Mouse (Mus musculus): ENCODE results near the gene Tmub2. TPM values are rescaled to one million over a fixed set of nuclear protein-coding genes. Genes with fewer than 3 reads are reported as not detected.

The Tmub2 gene
- total RNA-seq, 2 experiments from 2014 or later: 15.7 to 18.9 TPM

DNA sequence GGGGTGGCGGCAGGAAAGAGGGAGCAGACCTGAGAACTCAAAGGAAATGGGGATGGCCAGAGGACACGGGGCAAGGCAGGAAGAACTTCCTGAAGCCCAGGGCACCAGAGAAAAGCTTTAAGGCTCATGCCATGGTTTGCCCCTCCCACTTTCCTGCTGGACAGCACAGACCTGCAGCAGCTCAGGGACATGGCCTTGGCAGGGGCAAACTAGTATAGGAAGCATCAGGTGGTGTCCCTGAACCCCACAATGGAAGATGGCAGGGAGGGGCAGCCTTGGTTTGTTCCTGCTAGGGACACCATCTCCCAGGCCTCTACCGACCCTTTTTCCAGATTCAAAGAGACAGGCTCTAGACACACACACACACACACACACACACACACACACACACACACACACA is 20.6 kb downstream of the Tmub2 start:
- peak; percentile 4 for DNase-seq

DNA sequence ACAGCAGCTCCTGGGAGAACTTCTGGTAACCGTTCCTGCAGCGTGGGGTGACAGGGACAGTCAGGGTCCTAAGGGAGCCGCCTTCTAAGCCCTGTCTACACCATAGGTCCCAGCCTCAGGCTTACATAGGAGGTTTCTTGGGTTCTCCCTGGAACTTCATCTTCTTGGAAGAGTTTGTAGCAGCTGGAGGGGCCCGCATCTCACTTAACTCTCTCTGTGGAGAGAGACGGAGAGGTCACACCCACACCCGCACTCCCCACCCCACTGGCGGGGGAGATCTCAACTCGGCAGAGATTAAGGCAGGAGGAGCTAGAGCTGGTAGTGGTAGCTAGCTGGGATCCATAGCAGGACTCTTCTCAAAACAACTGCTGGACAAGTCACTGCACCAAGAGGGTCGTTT is 23.4 kb downstream of the Tmub2 start:
- DNase-seq: peak; percentile 5

DNA sequence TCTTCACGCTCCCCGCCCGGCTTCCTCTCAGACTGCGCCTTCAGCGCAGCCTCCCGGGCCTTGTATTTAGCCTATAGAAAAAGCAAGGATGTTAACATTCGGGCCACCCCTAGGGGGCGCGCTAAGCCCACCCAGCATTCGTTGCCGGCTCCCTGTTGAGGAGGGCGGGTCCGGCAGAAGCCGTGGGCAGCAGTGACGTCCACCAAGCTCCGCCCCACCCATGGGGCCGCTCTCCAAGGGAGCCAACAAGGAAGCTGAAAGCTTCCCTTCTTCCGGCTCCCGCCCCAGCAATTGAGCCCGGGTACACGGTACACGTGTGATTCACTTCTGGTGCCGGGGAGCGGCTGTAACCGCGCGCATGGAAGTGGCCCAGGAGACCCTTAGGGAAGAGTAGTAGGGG is 24.2 kb downstream of the Tmub2 start:
- peak; percentile 97 for DNase-seq

DNA sequence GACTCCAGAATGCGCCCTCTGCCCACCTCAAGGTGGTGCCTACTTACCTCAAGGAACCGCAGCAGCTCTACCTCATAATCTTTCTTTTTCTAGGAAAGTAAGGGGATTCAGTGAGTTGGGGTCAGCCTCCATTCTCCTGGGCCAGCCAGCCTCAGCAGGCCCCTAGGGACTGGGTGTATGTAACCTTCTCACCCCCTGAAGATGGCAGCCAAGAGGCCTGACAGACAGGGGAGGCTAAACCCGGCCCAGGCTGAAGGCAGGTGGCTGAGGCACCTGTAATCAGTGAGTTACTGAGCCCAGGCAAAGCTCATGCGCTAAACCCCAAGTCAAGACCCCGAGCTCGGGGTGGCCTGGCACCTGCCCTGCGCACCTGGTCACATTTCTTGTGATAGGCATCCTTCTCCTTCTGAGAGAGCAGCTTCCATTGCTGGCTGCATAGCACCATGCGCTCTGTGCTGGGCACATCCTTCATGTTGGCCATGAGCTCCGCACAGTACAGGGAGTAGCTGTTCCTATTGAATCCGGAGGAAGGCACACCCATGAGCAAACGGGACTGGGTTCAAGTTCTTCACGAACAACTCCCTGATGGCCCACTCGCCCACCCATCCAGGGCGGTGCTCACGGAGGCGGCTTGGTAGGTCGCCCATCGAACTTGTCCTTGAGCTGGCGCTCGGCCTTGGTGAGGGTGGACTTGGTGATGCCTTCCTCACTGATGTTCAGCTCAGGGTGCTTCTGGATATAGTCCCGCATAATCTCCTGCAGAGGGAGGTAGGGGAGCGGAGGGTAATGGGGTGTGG is 25.3 kb downstream of the Tmub2 start:
- no peak for DNase-seq

DNA sequence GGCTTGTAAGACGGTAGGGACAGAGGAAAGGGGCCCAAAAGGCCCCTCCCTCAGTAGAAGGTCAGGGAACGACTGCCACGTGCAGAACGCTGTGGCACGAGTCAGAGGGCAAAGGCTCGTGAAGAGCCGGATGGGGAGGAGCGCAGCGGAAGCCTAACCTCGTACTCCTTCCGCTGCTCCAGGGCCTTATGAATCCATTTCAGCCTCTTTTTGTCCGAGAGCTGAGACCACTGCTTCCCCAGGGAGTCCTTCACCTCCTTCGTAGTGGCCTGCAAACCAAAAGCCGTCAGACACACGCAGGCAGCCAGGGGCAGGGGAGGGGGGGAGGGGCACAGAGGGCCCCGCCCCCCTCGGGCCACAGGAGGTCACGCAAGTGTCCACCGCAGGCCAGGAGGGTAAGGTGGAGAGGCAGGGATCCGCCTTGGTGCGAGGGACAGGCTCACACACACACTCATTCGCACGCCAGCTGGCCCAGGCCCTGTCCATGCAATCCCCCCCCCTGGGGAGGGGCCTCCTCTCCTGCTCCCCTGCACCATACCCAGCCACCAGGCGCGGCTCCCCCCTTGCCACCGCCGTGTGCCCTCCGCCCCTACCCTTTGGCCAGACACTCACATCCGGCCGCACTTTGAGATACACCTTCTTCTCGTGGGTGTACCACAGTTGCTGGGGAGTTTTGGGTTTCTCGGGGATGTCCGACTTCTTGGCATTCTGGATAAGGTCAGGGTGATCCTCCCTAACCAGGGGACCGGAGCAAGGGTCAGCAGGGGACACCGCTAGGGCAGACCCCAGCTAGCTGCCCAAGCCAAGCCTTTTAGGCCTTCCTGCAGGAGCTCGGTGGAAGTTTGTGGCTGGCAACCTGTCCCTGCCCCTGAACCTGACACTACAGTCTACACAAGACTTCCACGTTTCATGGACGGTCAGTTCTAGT is 26.3 kb downstream of the Tmub2 start:
- no peak for DNase-seq

DNA sequence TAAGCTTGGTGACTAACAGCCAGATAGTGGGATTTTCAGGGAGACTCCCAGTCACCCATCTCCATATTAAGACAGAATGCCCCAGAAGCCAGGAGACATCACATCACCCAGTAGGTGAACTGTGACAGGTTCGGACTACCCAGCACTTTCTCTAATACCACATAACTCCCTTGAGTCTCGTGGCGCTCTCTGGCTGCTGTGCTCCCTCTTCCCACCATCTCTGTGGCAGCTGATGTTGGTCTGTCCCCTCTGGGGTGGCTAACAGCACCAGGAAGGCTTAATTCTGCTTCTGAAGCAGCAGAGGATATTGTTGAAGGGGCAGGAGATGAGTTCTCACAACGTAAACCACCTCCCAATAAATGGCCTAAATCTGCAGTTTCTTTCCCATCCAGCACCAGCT is 27.2 kb downstream of the Tmub2 start:
- DNase-seq: no peak

DNA sequence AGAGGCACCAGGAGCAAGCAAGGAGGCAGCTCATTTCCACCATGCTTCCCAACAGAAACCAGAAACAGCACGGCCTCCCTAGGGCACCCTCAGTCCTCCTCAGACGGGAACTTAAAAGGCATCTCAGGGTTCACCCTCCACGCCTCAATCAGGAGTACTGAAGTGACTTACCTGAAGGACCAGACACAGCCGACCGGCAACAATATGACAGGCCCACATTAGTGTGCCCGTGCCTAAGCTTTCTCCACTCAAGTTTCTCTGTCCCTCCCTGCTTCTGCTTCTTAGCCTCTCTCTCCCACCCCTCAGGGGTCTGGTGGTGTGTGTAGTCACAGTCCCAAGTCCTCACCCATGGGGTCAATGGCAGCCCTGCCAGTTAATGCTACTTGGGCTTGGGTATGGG is 27.9 kb downstream of the Tmub2 start:
- no peak for DNase-seq

DNA sequence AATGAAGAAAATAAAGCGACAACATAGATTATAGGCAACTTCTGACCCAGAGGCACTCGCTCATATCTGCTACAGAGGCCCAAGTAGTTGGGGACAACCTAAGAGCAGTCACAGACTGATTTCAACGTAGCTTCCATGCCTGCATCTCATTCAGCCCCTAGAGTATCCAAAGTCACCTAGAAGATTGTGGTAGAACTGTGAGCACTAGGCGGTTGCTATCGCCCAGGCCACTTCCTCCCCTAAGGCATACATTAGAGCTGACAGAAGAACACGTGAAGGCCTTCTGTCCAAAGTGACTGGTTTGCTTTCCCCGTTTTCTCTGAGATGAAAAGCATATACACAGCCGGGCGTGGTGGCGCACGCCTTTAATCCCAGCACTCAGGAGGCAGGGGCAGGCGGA is 29.6 kb downstream of the Tmub2 start:
- DNase-seq: no peak

DNA sequence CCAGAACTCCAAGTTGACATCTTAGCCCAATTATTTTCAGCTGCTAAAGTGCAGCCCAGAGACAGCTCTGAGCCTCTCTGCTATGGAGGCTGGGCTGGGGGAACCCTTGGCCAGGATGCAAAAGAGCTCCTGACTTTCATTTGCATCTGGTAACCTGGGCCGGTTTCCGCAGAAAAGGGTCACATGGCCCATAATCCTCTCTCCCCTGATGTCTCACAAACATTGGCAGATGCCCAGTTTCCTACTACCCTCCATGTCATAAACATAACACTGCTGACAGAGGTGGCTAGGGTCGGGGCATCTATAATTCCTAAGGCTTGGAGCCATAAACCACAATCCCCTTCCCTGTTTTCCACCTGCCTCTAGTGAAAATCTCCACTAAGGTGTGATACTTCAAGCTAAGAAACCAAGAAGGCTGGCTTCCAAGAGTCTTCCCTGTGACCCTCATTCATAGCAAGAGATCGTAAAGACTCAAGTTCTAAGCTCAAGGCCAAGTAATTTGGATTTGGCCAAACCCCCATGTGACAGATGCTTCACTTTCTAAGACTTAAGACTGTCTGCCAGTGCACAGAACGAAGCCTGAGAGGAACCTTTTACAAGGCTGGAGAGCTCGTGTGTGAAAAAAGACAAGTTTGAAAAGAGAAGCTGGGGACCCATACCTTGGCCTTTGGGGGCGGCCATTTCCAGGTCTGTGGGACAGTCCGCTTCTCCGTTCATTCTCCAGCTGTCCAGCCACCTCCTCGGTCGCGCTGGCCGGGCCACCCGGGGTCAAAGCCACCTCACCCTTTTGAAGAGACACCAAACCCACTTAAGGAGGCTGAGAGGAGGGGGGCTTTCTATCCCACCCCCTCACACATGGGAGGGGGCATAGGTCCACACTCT is 31.2 kb downstream of the Tmub2 start:
- no peak for DNase-seq

DNA sequence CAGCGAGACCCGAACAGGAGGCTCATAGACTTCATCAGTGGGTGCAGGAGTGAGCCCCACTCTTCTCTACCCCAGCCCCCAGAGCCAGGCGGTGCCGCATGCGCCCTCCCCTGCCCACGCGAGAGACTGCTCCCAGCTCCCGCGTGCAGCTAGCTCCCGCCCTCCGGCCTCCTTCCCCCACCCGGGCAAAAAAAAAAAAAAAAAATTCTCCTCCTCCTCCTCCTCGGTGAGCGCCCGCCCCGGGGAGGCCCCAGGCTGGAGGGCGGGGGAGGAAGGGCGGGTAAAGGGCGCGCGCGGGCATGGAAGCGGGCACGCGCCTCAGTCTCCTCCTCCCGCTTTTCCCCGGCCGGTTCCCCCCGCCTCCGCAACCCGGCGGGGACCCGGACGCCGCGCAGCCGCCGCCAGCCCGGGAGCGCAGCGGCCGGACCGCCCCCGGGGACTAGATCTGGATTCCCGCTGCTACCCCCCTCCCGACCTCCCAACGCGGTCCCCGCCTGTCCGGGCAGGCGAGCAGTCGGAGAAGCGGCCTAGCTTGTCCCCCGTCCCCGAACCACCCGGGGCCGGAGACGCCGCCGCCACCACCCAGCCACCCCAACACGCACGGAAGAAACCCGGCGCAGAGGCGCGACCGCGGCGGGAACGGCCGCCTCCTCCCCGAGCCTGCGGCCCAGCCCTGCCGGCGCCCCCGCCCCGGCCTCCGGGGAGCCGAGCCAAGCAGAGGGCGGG is 32.0 kb downstream of the Tmub2 start:
- peak; percentile 88 for DNase-seq

DNA sequence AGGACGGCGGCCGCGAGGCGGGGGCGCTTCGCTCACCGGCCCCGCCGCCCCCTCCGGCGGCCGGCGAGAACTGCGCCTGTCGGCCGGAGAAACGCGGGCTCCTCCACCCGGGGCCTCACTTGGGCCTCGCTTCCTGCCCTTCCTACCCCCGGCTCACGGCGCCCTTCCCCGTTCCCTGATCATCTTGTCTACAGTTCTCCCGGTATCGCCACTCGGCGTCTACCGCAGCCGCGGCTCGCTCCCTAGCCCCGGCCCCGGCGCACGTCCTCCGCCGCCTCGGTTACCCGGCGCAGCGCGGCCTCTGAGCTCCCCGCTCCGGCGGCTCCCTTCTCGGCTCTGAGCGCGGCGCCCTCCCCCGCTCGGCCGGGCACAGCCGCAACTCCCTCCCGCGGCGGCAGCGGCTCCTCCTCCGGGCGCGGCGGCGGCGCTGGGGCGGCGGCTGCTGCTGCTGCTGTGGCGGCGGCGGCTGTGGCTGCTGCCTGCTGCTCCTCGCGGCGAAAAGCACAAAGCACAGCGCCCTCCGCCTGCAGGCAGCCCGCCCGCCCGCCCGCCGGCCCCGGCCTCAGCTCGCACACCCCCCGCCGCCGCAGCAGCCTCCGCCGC is 32.7 kb downstream of the Tmub2 start:
- peak; percentile 83 for DNase-seq

DNA sequence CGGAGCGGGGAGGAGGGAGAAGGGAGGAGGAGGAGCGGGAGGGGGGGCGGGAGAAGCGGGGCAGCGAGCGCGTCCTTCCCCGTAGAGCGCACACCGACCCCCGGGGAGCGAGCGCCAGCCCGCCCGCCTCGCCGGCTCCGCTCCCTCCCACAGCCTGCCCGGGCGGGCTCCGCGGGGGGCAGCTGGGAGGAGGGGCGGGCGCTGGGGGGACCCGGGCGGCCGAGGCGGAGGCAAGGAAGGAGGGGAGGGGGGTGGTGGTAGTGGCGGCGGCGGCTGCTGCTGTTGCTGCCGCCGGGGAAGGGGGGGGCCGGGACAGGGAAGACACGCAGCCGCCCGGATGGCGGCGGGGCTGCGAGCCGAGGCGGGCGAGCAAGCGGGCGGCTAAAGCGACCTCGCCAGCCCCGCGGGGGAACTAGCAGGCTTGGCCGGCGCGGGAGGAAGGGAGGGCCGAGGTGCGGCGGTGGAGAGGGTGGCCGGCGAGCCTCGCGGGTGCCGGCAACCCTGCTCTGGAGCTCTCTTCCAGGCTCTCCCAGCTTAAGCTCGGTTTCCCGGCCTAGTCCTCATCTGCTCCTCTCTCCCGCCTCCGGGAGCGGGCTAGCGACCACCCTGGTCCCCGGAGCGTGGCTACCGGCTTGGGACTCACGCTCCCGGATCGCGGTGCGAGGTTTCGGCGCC is 33.3 kb downstream of the Tmub2 start:
- DNase-seq: peak; percentile 76

DNA sequence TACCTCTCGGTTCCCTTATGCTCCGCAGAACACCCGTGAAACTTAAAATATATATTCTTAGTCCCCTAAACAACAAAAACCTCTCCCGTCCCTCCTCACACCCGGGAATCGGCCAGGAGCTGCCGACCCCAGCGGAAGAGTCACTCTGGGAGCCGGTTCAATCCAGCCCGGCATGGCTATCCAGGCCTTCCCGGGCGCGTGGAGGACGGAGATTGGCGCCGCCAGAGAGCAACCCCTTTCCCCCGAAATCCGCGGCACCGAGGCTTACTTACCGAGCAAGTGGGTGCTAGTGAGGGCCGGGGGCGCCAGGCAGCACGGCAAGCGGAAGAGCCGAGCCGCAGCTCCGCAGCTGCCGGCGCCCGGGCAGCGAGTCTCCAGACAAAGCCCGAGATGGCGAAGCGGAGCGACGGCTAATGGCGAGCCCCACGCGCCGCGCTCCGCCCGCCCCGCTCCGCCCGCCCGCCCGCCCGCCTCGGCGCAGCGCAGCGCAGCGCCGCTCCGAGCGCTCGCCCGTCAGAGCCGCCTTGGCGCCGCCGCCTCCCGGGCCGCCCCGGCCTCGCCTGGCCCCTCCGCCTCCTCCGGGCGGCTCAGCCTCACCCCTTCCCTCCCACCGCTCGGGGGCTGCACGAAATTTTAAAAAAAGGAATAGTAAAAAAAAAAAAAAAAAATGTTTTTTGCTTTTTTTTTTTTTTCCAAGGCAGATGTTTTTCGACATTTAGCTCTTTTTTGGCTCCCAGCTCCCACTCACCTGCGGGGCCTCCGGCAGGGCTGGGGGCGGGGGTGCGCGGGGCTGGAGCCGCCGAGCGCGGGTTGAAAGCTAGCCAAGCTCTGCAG is 34.1 kb downstream of the Tmub2 start:
- DNase-seq: peak; percentile 65

DNA sequence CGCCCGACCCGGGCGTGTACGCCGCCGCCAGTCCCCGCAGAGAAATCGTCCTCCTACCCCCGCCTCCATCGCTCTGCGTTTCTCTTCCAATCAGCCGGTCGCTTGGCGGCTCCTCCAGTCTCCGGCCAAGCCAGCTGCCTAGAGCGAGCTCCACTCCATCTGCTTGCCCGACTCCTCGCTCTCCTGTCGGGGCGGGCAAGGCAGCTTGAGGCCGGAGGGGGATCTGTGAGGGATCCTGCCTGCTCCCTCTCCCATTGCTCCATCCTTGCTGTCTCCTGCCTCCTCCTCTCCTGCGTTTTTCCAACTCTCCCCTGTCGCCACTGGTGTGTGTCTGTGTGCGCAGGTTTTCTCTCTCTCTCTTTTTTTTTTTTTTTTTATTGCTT is 34.7 kb downstream of the Tmub2 start, which contains the start of gene Ubtf:
Gene Ubtf, minus strand, starts transcription at position 333 of the 383 bp plus-strand sequence.
- peak; percentile 82 for DNase-seq

DNA sequence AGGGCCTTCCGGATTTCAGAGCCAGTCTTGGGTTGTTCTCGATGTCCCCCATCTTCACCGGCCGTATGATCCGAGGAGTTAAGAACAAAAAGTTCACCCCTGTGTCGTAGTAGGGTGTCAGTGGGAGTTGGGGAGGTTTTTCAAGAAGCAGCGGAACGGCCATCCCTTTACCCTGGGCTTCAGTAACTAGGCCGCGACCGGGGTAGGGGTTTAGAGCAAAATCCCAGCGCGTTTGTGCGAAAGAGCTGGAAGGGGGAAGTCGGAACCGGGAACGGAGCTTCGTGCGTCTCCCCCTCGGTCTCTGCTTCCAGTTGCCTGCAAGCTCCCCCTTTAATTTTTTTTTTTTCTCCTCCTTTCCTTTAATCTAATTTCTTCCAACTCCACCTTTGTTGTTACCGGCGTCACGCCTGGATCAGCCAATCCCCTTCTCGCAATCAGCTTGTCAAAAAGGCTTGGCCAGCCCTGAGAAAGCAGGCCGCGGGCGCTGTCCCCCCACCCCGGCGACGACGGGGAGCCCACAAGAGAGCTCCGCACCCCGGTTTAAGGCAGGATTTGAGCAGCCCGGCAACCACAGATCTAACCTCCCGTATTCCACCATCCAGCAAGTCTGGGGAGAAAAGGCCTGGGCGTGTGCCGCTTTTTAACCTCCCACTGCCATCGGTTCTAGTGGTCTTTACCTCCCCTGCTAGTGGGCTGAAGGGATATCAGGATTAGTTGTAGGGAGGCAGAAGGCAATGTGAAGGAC is 35.4 kb downstream of the Tmub2 start:
- DNase-seq: peak; percentile 77

DNA sequence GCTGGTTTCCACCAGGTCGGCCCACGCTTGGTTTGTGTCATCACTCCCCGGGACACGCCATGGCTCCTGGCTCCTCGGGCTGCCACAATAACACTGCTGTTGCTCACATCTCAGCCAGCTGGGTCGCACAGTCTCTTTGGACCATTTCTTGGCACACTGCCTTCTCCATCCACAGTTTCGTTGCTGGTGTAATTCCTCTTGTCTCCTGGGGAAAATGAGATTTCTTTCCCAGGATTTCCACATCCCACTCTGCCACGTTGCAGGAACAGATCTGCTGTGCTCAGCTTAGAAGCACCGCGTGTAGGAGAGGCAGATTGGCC is 35.9 kb downstream of the Tmub2 start:
- DNase-seq: peak; percentile 74

DNA sequence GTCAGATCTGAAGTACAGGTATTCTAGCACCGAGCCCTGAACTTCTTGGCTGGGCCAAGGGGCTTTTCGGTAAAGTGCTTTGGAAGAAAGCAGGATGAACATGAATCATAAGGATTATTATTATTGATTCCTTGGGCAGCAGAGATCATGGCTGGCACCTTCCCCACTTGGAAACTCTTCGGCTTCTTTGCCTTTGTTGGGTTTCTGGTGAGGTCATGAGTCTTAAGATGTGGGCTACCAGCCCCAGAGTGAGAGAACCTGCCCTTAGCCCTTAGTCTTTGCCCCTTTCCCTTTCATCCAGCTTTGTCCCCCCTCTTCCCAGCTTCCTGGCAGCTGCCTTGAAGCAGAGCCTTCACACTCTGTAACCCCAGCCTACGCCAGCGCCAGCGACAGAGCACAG is 37.2 kb downstream of the Tmub2 start:
- no peak for DNase-seq

DNA sequence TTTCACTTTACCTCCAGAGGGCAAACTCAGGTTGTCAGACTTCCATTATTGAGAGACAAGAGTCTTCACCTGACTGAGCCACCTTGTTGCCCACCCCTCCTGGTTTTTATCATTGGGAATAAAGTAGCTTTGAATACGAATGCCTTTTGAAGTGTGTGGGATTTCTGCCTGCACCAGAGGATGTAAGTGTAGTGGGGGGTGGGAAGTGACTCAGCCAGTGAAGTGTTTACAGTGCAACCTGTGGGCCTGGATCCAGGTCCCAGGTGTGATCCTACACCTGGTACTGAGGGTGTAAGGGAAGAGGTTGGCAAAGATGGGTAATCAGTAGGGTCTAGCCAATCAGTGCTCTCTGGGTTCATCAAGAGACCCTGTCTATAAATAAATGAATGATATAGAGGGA is 38.8 kb downstream of the Tmub2 start:
- DNase-seq: no peak

DNA sequence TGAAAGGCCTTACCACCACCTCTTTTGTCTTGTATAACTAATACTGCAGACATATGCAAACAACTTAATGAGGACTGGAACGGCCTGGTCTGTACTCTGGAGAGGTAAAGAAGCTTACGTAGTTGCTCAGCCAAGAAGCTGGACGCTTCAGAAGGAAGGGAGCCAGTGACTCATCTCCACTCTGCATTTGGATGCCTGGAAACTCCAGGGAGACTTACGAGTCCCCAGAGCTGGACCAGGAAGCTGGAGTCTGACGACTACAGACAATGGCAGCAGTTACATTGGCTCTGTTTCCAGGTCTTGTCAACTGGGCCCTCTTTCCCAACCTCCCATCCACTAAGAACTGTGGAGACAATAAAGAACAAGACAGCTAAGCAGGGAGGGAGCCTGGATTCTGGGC is 42.5 kb downstream of the Tmub2 start:
- no peak for DNase-seq
